Mouse (Mus musculus): ENCODE results near the gene Nags.

- TF ChIP-seq CTCF (IDR thresholded peaks at IDR 0.05; ENCODE audit: low read depth): peak; percentile 37
- TF ChIP-seq EP300 (IDR thresholded peaks at IDR 0.05; ENCODE audit: low read depth): no peak
Observed at GRCm38 (mm10) chr11:102144957-102145470, 299 bp upstream of the Nags start.
